Mouse (Mus musculus) liver, adult 2 months (tissue): Measurements from ENCODE around the gene Kctd13.

Experiments used
- CTCF ChIP-seq: fragments of 200-500 bp; IDR thresholded peaks from 2 replicates; pipeline ENCODE4 v1.5.1; 2011; ENCODE audit warnings: low read depth, low read length, control low read depth
- POLR2A ChIP-seq: fragments of 200-500 bp; IDR thresholded peaks from 2 replicates; pipeline ENCODE4 v1.6.1; 2011; ENCODE audit warnings: low read length, control low read depth; ENCODE audit not compliant: insufficient read depth; ENCODE audit errors: extremely low read depth

DNA sequence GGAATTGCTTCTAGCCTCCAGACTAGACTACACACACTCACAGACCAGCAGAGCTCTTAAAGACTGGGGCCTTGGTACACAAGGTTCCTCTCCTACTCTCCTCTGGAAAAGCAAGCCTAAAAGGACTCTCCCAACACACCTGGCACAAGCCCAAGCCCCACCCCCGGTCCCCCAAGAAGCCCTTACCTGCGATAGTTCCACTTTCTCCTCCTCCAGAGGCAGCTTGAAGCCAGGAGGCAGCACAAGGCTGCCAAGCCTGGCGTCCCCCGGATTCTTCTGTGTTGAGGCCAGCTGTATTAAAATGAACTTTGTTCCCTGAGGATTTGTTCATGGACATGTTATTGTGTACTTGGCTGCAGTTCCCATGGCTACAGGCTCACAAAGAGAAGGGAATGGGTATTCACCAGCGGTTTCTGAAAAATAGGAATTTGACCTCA lies 6.0 kb upstream of the Kctd13 start, which contains the start of gene Tmem219:
- TF ChIP-seq CTCF (no peak), POLR2A (0 out of 2 replicates have a peak, but pooled peaks have one; percentile 41)
